Mouse (Mus musculus): ENCODE data around the gene Nat8f5. TPM values are rescaled to one million over a fixed set of nuclear protein-coding genes. Genes with fewer than 3 reads are reported as not detected.
A peak's percentile ranks its signal among the peaks of the same experiment; 100 is the strongest.
"Not testable (repeated sequence)": the region's sequence is repeated elsewhere in the genome, so short reads cannot be mapped to it uniquely, and the experiment has no call there.

Gene Nat8f5
- polyA plus RNA-seq, 1 experiment from 2014 or later = 0.25 TPM

DNA sequence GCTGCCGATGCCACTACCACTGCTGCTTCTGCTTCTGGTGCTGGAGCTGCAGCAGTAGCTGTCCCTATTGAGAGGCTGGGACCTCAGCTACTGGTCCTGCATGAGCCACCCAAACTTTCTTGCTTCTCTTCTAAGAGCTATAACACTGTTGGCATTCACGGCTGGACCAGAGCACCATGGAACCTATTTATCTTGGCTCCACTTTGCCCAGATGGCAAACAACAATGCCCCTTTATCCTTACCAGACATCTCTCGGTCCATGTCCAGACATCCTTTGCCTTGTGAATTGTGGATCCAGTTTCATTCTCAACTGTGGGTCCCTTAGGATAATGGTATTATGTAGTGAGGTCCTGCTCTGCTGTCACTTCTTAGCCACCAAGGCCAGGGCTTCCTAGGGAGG, 40.5 kb upstream of the Nat8f5 start:
- no peak overlapping the region for H3K27ac ChIP-seq (ENCODE audit: low read length)
- no peaks in the 10 kb centered on the region for H3K4me1 ChIP-seq (ENCODE audit: control insufficient read depth, insufficient read depth, low read length)
- no peaks in the 10 kb centered on the region for H3K27me3 ChIP-seq (ENCODE audit: control insufficient read depth, insufficient read depth, low read depth, low read length)
- 90% methylated on average over 3 of the region's 3 CpGs for WGBS
- no peak overlapping the region for H3K4me3 ChIP-seq (ENCODE audit: low read depth, low read length)
- no peak overlapping the region for H3K4me2 ChIP-seq (ENCODE audit: low read length)
- H3K36me3 ChIP-seq (ENCODE audit: control insufficient read depth, insufficient read depth, low read length) = no peaks in the 10 kb centered on the region
- ATAC-seq = no peak
- no peaks in the 10 kb centered on the region for H3K9me3 ChIP-seq (replicated peaks; ENCODE audit: control insufficient read depth, low read length, poor library complexity, severe bottlenecking)
- H3K9ac ChIP-seq (ENCODE audit: low read depth, low read length) = no peak overlapping the region

DNA sequence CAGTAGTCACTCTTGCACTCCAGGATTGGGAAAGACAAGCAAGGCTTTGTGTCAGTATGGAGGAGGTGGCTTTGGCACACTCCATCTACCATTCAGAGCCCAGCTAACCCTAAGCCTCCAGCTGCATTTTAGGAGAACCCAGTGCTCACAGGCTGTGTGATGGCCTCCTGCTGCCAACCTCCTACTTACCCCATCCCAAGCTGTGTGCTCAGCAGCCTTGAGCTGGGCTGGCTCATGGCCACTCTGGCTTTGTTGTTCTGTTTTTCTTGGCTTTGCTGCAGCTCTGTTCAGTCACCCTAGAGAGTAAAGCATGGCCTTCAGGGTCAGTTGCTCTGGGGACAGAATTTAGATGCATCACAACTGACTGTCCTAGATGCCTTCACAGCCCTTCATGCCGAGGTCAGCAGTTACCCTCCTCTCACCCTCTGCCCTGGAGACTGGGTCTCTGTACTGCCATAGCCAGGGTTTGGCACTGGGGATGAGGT, 35.5 kb upstream of the Nat8f5 start:
- 67% methylated on average over 1 of the region's 1 CpGs for WGBS
- no peaks in the 10 kb centered on the region for H3K27me3 ChIP-seq (ENCODE audit: control insufficient read depth, insufficient read depth, low read depth, low read length)
- no peaks in the 10 kb centered on the region for H3K9me3 ChIP-seq (replicated peaks; ENCODE audit: control insufficient read depth, low read length, poor library complexity, severe bottlenecking)
- no peaks in the 10 kb centered on the region for H3K36me3 ChIP-seq (ENCODE audit: control insufficient read depth, insufficient read depth, low read length)
- no peaks in the 10 kb centered on the region for H3K4me1 ChIP-seq (ENCODE audit: control insufficient read depth, insufficient read depth, low read length)
- no peak overlapping the region for H3K4me3 ChIP-seq (ENCODE audit: low read depth, low read length)
- peak; percentile 91 for ATAC-seq
- H3K9ac ChIP-seq (ENCODE audit: low read depth, low read length) = no peak overlapping the region
- H3K27ac ChIP-seq (ENCODE audit: low read length) = no peak overlapping the region
- H3K4me2 ChIP-seq (ENCODE audit: low read length) = no peak overlapping the region

DNA sequence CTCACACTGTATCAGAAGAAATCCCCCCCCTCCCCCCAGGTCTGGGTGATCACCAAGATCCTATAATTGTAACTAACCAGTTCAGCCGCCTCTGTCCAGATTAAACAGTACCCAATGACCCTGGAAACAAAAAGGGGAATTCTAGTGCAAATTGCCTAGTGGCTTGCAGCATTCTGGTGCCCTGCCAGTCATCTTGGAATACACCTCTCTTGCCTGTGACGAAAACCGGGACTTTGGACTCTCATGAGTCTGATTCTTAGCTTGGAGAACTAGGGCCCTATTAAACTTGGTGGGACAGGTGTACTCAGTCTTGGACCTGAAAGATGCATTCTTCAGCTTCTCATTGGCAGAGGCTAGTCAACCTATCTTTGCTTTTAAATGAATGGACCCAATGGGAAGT, 32.7 kb upstream of the Nat8f5 start:
- no peak for ATAC-seq
- Histone ChIP-seq H3K27ac (ENCODE audit: low read length) (no peak overlapping the region), H3K27me3 (ENCODE audit: control insufficient read depth, insufficient read depth, low read depth, low read length) (no peaks in the 10 kb centered on the region), H3K4me2 (ENCODE audit: low read length) (no peak overlapping the region), H3K9ac (ENCODE audit: low read depth, low read length) (no peak overlapping the region), H3K9me3 (replicated peaks; ENCODE audit: control insufficient read depth, low read length, poor library complexity, severe bottlenecking) (no peaks in the 10 kb centered on the region), H3K4me1 (ENCODE audit: control insufficient read depth, insufficient read depth, low read length) (no peaks in the 10 kb centered on the region), H3K4me3 (ENCODE audit: low read depth, low read length) (no peak overlapping the region), H3K36me3 (ENCODE audit: control insufficient read depth, insufficient read depth, low read length) (no peaks in the 10 kb centered on the region)
- WGBS = 65% methylated on average over 3 of the region's 3 CpGs

DNA sequence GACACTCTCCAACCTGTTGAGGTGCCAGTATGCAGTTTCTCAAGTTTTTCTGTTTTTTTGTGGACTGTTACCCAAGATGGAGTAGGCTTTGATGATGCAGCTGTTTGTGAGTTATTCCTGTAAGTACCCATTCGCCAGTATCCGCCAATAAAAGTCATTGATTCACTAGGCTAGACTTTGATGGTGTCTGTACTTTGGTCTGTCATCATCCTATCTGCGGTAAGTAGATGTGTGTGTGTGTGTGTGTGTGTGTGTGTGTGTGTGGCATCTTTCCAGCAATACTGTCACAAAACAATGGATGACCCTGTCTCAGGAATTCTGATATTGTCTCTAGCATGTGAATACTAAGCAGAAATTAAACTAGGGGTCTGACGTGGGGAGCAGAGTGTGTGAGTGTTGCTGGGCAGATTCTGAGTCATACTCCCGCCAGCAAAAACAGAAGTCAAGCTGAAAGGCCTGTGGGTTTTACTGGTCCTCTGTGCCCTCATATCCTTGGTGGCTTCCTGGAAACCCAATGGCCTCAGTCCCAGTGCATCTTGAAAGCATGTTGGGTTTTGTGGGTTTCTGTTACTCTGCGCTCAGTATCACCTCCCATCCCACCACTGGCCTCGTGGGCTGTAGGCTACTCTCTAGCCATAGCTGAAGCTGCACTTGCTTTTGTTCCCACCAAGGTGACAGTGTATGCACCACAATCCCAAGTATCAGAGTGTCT, 30.4 kb upstream of the Nat8f5 start:
- ATAC-seq = no peak
- Histone ChIP-seq H3K4me2 (ENCODE audit: low read length) (no peak overlapping the region), H3K36me3 (ENCODE audit: control insufficient read depth, insufficient read depth, low read length) (no peaks in the 10 kb centered on the region), H3K4me3 (ENCODE audit: low read depth, low read length) (no peak overlapping the region), H3K27ac (ENCODE audit: low read length) (no peak overlapping the region), H3K27me3 (ENCODE audit: control insufficient read depth, insufficient read depth, low read depth, low read length) (no peaks in the 10 kb centered on the region), H3K4me1 (ENCODE audit: control insufficient read depth, insufficient read depth, low read length) (no peaks in the 10 kb centered on the region), H3K9me3 (replicated peaks; ENCODE audit: control insufficient read depth, low read length, poor library complexity, severe bottlenecking) (no peaks in the 10 kb centered on the region), H3K9ac (ENCODE audit: low read depth, low read length) (no peak overlapping the region)
- 90% methylated on average over 7 of the region's 7 CpGs for WGBS

DNA sequence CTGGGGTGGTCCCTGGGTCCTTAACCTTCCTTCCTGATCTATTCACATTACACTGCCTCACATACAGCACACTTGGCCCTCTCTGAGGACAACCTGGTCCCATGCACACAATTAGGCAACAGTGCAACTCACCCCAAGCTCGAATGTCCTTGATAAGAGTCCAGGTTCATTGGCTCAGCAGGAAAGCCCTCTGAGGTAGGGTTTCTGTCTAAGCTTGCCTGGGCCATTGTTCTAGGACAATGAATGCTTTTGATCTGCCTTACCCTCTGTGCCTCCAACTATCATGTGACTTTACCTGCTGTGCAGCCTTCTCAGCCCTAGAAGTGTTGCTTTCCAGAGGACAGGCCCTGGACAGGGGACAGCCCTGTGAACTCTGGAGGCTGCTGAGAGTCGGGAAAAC, 28.5 kb upstream of the Nat8f5 start:
- Histone ChIP-seq H3K27ac (ENCODE audit: low read length) (no peak overlapping the region), H3K27me3 (ENCODE audit: control insufficient read depth, insufficient read depth, low read depth, low read length) (no peaks in the 10 kb centered on the region), H3K9ac (ENCODE audit: low read depth, low read length) (no peak overlapping the region), H3K4me2 (ENCODE audit: low read length) (no peak overlapping the region), H3K9me3 (replicated peaks; ENCODE audit: control insufficient read depth, low read length, poor library complexity, severe bottlenecking) (no peaks in the 10 kb centered on the region), H3K36me3 (ENCODE audit: control insufficient read depth, insufficient read depth, low read length) (no peaks in the 10 kb centered on the region), H3K4me1 (ENCODE audit: control insufficient read depth, insufficient read depth, low read length) (no peaks in the 10 kb centered on the region), H3K4me3 (ENCODE audit: low read depth, low read length) (no peak overlapping the region)
- whole genome bisulfite sequencing = 11% methylated on average over 2 of the region's 2 CpGs
- no peak for ATAC-seq

DNA sequence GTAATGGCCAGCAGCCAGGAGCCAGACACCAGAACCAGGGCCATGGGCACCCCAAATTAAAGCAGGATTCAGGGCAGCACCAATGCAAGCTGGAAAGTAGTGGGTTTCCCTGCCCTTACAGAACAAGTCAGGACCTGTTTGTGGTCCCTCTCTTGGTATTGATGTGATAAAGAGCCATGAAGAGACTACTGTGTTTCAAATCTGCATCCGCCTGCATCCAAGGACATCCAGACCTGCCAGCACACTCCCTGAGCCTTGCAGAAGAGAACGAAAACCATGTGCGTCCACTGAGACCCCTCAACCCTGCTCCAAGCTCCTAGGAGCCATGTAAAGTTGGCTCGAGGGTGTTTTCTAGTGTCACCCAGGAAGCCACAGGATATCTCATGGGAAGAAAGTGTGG, 27.4 kb upstream of the Nat8f5 start:
- Histone ChIP-seq H3K9ac (ENCODE audit: low read depth, low read length) (no peak overlapping the region), H3K4me3 (ENCODE audit: low read depth, low read length) (no peak overlapping the region), H3K27me3 (ENCODE audit: control insufficient read depth, insufficient read depth, low read depth, low read length) (no peaks in the 10 kb centered on the region), H3K4me1 (ENCODE audit: control insufficient read depth, insufficient read depth, low read length) (no peaks in the 10 kb centered on the region), H3K27ac (ENCODE audit: low read length) (no peak overlapping the region), H3K9me3 (replicated peaks; ENCODE audit: control insufficient read depth, low read length, poor library complexity, severe bottlenecking) (no peaks in the 10 kb centered on the region), H3K36me3 (ENCODE audit: control insufficient read depth, insufficient read depth, low read length) (no peaks in the 10 kb centered on the region), H3K4me2 (ENCODE audit: low read length) (no peak overlapping the region)
- no peak for ATAC-seq
- WGBS = 91% methylated on average over 4 of the region's 4 CpGs

DNA sequence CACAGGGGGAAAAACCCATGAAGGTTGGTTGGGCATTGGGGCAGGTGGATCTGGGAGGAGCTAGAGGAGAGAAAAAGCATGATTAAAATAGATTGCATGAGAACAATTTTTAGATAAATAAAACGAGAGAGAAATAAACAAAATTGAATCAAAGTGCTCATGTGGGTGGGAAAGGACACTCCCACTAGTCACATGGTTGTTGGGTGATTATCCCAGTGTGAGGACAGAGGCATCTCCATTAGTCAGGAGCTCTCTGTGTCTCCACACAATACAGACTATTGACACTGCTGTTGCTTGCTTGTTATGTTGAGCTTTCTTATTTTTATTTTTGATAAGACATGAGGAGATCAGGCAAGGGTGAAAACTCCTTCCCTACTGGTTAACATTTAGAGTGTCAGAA, 26.1 kb upstream of the Nat8f5 start:
- H3K27me3 ChIP-seq (ENCODE audit: control insufficient read depth, insufficient read depth, low read depth, low read length) = no peaks in the 10 kb centered on the region
- H3K4me3 ChIP-seq (ENCODE audit: low read depth, low read length) = no peak overlapping the region
- no peaks in the 10 kb centered on the region for H3K36me3 ChIP-seq (ENCODE audit: control insufficient read depth, insufficient read depth, low read length)
- H3K27ac ChIP-seq (ENCODE audit: low read length) = no peak overlapping the region
- no peak overlapping the region for H3K4me2 ChIP-seq (ENCODE audit: low read length)
- no peaks in the 10 kb centered on the region for H3K4me1 ChIP-seq (ENCODE audit: control insufficient read depth, insufficient read depth, low read length)
- no peak overlapping the region for H3K9ac ChIP-seq (ENCODE audit: low read depth, low read length)
- no peaks in the 10 kb centered on the region for H3K9me3 ChIP-seq (replicated peaks; ENCODE audit: control insufficient read depth, low read length, poor library complexity, severe bottlenecking)
- 50% methylated on average over 1 of the region's 1 CpGs for WGBS
- no peak for ATAC-seq

DNA sequence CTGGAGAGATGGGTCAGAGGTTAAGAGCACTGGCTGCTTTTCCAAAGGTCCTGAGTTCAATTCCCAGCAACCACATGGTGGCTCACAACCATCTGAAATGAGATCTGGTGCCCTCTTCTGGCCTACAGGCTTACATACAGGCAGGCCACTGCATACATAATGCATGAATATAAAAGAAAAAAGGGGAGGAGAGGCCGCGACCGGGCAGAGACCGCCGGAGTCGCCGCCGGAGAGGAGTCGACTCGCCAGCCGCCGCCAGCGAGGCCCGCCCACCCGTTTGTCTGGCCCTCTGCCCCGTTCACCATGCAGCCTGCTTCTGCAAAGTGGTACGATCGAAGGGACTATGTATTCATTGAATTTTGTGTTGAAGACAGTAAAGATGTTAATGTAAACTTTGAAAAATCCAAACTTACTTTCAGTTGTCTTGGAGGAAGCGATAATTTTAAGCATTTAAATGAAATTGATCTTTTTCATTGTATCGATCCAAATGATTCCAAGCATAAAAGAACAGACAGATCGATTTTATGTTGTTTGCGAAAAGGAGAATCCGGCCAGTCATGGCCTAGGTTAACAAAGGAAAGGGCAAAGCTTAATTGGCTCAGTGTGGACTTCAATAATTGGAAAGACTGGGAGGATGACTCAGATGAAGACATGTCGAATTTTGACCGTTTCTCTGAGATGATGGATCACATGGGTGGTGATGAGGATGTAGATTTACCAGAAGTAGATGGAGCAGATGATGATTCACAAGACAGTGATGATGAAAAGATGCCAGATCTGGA, 23.1 kb upstream of the Nat8f5 start:
- H3K27me3 ChIP-seq (ENCODE audit: control insufficient read depth, insufficient read depth, low read depth, low read length); H3K4me3 ChIP-seq (ENCODE audit: low read depth, low read length); H3K9me3 ChIP-seq (replicated peaks; ENCODE audit: control insufficient read depth, low read length, poor library complexity, severe bottlenecking); ATAC-seq; H3K27ac ChIP-seq (ENCODE audit: low read length); H3K9ac ChIP-seq (ENCODE audit: low read depth, low read length); H3K4me1 ChIP-seq (ENCODE audit: control insufficient read depth, insufficient read depth, low read length); H3K36me3 ChIP-seq (ENCODE audit: control insufficient read depth, insufficient read depth, low read length); H3K4me2 ChIP-seq (ENCODE audit: low read length): not testable (repeated sequence)
- 58% methylated on average over 25 of the region's 25 CpGs for WGBS

DNA sequence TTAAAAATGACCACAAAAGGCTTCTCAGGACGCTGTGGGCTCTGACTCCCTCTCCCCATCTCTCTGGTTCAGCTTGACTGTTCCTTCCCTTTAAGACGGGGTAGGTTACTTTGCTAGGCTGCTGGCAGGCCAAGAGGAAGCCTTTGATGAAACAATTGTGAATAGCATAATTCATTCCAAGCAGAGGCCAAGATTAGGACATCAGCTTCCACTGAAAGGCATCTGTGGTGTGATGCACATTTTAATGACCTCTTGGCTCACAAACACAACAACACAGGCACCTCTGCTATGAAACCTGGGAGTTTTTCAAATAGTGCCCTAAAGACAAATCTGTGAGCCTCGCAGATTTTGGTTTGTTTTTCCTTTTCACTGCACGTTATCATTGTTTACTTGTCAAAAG, 19.2 kb upstream of the Nat8f5 start:
- Histone ChIP-seq H3K4me3 (ENCODE audit: low read depth, low read length) (no peak overlapping the region), H3K4me2 (ENCODE audit: low read length) (no peak overlapping the region), H3K9me3 (replicated peaks; ENCODE audit: control insufficient read depth, low read length, poor library complexity, severe bottlenecking) (no peaks in the 10 kb centered on the region), H3K36me3 (ENCODE audit: control insufficient read depth, insufficient read depth, low read length) (no peaks in the 10 kb centered on the region), H3K27me3 (ENCODE audit: control insufficient read depth, insufficient read depth, low read depth, low read length) (no peaks in the 10 kb centered on the region), H3K4me1 (ENCODE audit: control insufficient read depth, insufficient read depth, low read length) (no peaks in the 10 kb centered on the region), H3K27ac (ENCODE audit: low read length) (no peak overlapping the region), H3K9ac (ENCODE audit: low read depth, low read length) (no peak overlapping the region)
- ATAC-seq = no peak
- 22% methylated on average over 4 of the region's 4 CpGs for WGBS

Data from midbrain, embryonic 16.5 days (tissue).